Mouse (Mus musculus) macrophage (primary cell): ENCODE measurements around the gene A730071L15Rik. TPM values are rescaled to one million over a fixed set of nuclear protein-coding genes. Genes with fewer than 3 reads are reported as not detected.

Experiments
- H3K27ac ChIP-seq: fragments of 350-480 bp; formaldehyde crosslinking; 2 replicates; pipeline ENCODE4 v1.9.0; 2021
- H3K36me3 ChIP-seq: fragments of 350-480 bp; formaldehyde crosslinking; 2 replicates; pipeline ENCODE4 v1.9.0; 2021; ENCODE audit errors: inconsistent target
- H3K4me3 ChIP-seq: fragments of 350-480 bp; formaldehyde crosslinking; 2 replicates; pipeline ENCODE4 v1.9.0; 2021; ENCODE audit errors: inconsistent target
- H3K79me2 ChIP-seq: fragments of 350-480 bp; formaldehyde crosslinking; 2 replicates; pipeline ENCODE4 v1.9.0; 2021; ENCODE audit errors: inconsistent target
- WGBS: methylation state at CpG from one replicate; pipeline ENCODE4 v1.1.7; 2026; ENCODE audit warnings: inconsistent platforms; ENCODE audit not compliant: missing documents; 5-methylcytosine and 5-hydroxymethylcytosine counted together
- polyA plus RNA-seq: library from polyadenylated mRNA; stranded (reverse); fragments of 250-400 nt; gene quantifications from 3 replicates; pipeline ENCODE4 v1.2.4, GENCODE M21; 2018; ENCODE audit warnings: inconsistent platforms

A730071L15Rik gene
- polyA plus RNA-seq, 1 experiment from 2014 or later = not detected

GRCm38 (mm10) chr11:6200570-6200969, 741 bp downstream of the A730071L15Rik start:
- Histone ChIP-seq H3K36me3 (no peaks in the 10 kb centered on the region), H3K4me3 (peak overlapping the region; percentile 92), H3K27ac (peak overlapping the region; percentile 95), H3K79me2 (peaks cover 43% of the 10 kb centered on the region)
- 33% methylated on average over 9 of the region's 9 CpGs for WGBS

GRCm38 (mm10) chr11:6207090-6207489, 7.3 kb downstream of the A730071L15Rik start:
- no peaks in the 10 kb centered on the region for H3K79me2 ChIP-seq
- no peak overlapping the region for H3K4me3 ChIP-seq
- no peak overlapping the region for H3K27ac ChIP-seq
- 90% methylated on average over 2 of the region's 2 CpGs for WGBS
- H3K36me3 ChIP-seq = no peaks in the 10 kb centered on the region

DNA sequence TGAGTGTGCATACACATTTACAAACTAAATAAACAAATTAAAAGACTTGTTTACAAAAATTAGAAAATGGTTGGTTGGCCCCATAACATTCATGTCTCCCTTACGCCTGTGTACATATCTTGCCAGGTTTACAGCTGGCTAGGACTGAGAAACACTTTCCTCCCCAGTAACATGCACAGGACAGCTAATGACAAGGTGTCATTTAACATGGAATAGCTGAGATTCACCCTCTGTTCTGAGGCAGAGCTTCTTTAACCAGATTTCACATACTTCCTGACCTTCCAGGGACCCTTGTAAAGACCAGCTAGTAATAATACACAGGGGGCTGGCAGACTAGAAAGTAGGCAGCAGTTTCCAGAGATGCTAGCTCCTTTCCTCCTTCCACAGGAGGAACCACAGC, 8.3 kb downstream of the A730071L15Rik start:
- Histone ChIP-seq H3K27ac (no peak overlapping the region), H3K36me3 (no peaks in the 10 kb centered on the region), H3K79me2 (no peaks in the 10 kb centered on the region), H3K4me3 (no peak overlapping the region)
- WGBS = 86% methylated on average over 1 of the region's 1 CpGs

- no peak overlapping the region for H3K27ac ChIP-seq
- 80% methylated on average over 3 of the region's 3 CpGs for WGBS
- H3K79me2 ChIP-seq = no peaks in the 10 kb centered on the region
- no peak overlapping the region for H3K4me3 ChIP-seq
- no peaks in the 10 kb centered on the region for H3K36me3 ChIP-seq
Observed at GRCm38 (mm10) chr11:6216834-6217233, 17.0 kb downstream of the A730071L15Rik start.

- no peaks in the 10 kb centered on the region for H3K79me2 ChIP-seq
- H3K36me3 ChIP-seq = no peaks in the 10 kb centered on the region
- no peak overlapping the region for H3K27ac ChIP-seq
- no peak overlapping the region for H3K4me3 ChIP-seq
- WGBS = 69% methylated on average over 11 of the region's 11 CpGs
Observed at GRCm38 (mm10) chr11:6218189-6218896, 18.5 kb downstream of the A730071L15Rik start.

DNA sequence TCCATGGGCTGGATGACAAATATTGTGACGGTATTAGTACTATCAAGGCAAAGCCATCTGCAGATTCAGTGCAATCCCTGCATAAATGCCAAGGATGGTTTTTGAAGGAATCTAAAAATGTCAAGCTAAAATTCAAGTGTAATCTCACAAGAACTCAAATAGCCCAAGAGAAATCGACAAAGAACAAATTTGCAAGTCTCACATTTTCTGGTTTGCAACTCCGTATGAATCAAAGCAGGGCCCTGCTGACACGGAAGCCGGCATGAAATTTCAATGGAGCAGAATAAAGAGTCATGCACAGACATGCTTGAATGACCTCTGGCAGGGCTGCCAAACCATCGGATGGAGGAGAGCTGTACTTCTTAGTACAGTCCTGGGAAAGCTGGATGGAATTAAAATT, 20.1 kb downstream of the A730071L15Rik start:
- H3K27ac ChIP-seq = no peak overlapping the region
- no peaks in the 10 kb centered on the region for H3K36me3 ChIP-seq
- no peak overlapping the region for H3K4me3 ChIP-seq
- WGBS = 92% methylated on average over 6 of the region's 6 CpGs
- no peaks in the 10 kb centered on the region for H3K79me2 ChIP-seq

DNA sequence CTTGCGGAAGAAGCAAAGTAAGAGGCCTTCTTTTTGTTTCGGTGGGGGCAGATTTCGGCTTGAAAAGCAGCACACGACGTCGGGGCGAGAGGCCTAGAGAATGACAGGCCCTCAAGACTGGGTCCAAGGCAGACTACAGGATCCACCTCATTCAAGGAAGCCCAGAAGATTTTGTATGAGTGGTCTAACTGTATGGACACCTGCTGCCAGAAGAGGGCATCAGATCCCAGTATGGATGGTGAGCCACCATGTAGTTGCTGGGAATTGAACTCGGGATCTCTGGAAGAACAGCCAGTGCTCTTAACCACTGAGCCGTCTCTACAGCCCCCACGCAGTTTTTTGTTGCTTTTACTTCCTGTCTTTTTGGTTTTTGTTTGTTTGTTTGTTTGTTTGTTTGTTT, 22.4 kb downstream of the A730071L15Rik start:
- Histone ChIP-seq H3K4me3 (no peak overlapping the region), H3K36me3 (no peaks in the 10 kb centered on the region), H3K79me2 (no peaks in the 10 kb centered on the region), H3K27ac (no peak overlapping the region)
- 96% methylated on average over 10 of the region's 10 CpGs for WGBS

- Histone ChIP-seq H3K27ac (no peak overlapping the region), H3K79me2 (no peaks in the 10 kb centered on the region), H3K4me3 (no peak overlapping the region), H3K36me3 (no peaks in the 10 kb centered on the region)
- 88% methylated on average over 14 of the region's 14 CpGs for WGBS
Observed at GRCm38 (mm10) chr11:6224541-6225229, 24.9 kb downstream of the A730071L15Rik start.

DNA sequence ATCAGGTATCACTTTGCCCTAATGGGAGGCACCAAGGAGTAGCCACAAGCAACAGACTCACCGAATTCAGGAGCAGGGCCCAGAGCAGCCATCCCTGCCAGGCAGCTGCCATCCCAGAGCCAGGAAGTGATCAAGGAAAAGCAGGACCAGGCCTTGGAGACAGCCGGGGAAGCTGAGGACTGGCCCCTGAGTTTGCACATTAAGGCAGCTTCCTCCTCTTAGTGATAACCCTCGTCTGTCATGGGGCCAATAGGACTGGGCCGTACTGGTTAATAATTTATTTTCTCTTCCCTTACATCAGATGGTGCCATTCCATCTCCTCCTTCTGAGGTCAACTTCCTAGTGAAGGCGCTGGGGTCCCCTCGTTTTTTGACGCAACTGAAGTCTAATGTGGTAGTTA, 30.2 kb downstream of the A730071L15Rik start, which contains the start of gene Npc1l1:
Gene Npc1l1, minus strand, starts transcription at position 132 of the 400 bp plus-strand sequence.
- Histone ChIP-seq H3K36me3 (no peaks in the 10 kb centered on the region), H3K27ac (no peak within 1 kb of the TSS), H3K79me2 (no peaks in the 10 kb centered on the region), H3K4me3 (no peak within 1 kb of the TSS)
- 82% methylated on average over 7 of the region's 7 CpGs for WGBS

DNA sequence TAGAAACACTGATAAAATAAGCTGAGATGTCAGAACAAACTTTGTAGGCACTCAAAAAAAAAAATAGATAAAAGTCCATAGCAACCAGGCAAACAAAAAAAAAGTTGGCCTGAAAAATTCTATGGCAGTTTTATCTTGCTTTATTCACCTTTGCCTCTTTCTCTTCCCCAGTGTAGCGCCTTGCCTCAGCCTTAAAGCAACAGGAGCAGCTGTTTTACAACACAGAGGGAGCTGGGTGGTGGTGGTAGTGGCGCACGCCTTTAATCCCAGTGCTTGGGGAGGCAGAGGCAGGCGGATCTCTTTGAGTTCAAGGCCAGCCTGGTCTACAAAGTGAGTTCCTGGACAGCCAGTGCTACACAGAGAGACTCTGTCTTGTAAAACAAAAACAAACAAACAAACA, 33.2 kb downstream of the A730071L15Rik start:
- no peaks in the 10 kb centered on the region for H3K36me3 ChIP-seq

GRCm38 (mm10) chr11:6244707-6245106, 44.9 kb downstream of the A730071L15Rik start:
- Histone ChIP-seq H3K36me3 (no peaks in the 10 kb centered on the region), H3K4me3 (no peak overlapping the region), H3K79me2 (no peaks in the 10 kb centered on the region), H3K27ac (no peak overlapping the region)
- WGBS = 76% methylated on average over 18 of the region's 19 CpGs

More for the DNA sequence above, 33.2 kb downstream of the A730071L15Rik start:
- H3K79me2 ChIP-seq = no peaks in the 10 kb centered on the region
- H3K27ac ChIP-seq = no peak overlapping the region
- WGBS = 89% methylated on average over 4 of the region's 4 CpGs
- H3K4me3 ChIP-seq = no peak overlapping the region

Other genes starting within 250 kb of the A730071L15Rik start
- not detected in 3 replicates for gene Gck, start 249.9 kb upstream of the A730071L15Rik start, polyA plus RNA-seq
- gene Ykt6, start 244.3 kb upstream of the A730071L15Rik start, polyA plus RNA-seq = 70.9 to 138 TPM (median 77.0 TPM) in 3 replicates
- 0.38 to 1.3 TPM (median 0.62 TPM) in 3 replicates for gene Camk2b, start 133.7 kb upstream of the A730071L15Rik start, polyA plus RNA-seq
- 26.1 to 35.2 TPM (median 27.7 TPM) in 3 replicates for gene Nudcd3, start 386 bp downstream of the A730071L15Rik start, polyA plus RNA-seq
- 0.03 TPM in 1 of 3 replicates, not detected in the others for gene Npc1l1, start 30.1 kb downstream of the A730071L15Rik start, polyA plus RNA-seq
- 13.2 to 43.0 TPM (median 17.6 TPM) in 3 replicates for gene Ddx56, start 67.7 kb downstream of the A730071L15Rik start, polyA plus RNA-seq
- 45.3 to 56.5 TPM (median 55.9 TPM) in 3 replicates for gene Tmed4, start 74.8 kb downstream of the A730071L15Rik start, polyA plus RNA-seq
- 73.2 to 90.4 TPM (median 78.8 TPM) in 3 replicates for gene Ogdh, start 91.6 kb downstream of the A730071L15Rik start, polyA plus RNA-seq
- gene Zmiz2, start 189.0 kb downstream of the A730071L15Rik start, polyA plus RNA-seq = 38.6 to 57.7 TPM (median 48.1 TPM) in 3 replicates
- 1,329 to 2,132 TPM (median 1,766 TPM) in 3 replicates for gene Ppia, start 215.4 kb downstream of the A730071L15Rik start, polyA plus RNA-seq
- gene H2afv, start 244.4 kb downstream of the A730071L15Rik start, polyA plus RNA-seq = 15.4 to 35.4 TPM (median 22.4 TPM) in 3 replicates